Mouse (Mus musculus) small intestine, adult 2 months (tissue): ENCODE results near the gene Ern1.

ENCODE experiments used
- CTCF ChIP-seq: fragments of 200-500 bp; IDR thresholded peaks from 2 replicates; pipeline ENCODE4 v1.5.1; 2012; ENCODE audit warnings: low read depth, mild to moderate bottlenecking, control low read depth, inconsistent platforms, low read length, moderate library complexity, mixed read lengths; ENCODE audit not compliant: insufficient replicate concordance, insufficient read length; ENCODE audit errors: extremely low read depth
- POLR2A ChIP-seq: fragments of 200-500 bp; IDR thresholded peaks from 2 replicates; pipeline ENCODE4 v1.6.1; 2012; ENCODE audit warnings: low read depth, mild to moderate bottlenecking, control low read depth, inconsistent platforms, low read length, moderate library complexity

GRCm38 (mm10) chr11:106529786-106530185 lies 42.1 kb upstream of the Ern1 start:
- no peak for TF ChIP-seq POLR2A
- no peak for TF ChIP-seq CTCF
